Mouse (Mus musculus) ovary, postnatal 36 days (tissue): ENCODE measurements around the gene Sp9.

Experiments used
- DNase-seq: peaks from one replicate; pipeline ENCODE4 v3.0.0; 2022; ENCODE audit warnings: low spot score, mixed read lengths

The Sp9 gene

GRCm38 (mm10) chr2:73274119-73274920 is 2.6 kb downstream of the Sp9 start:
- peak; percentile 55 for DNase-seq

GRCm38 (mm10) chr2:73275261-73276040 is 3.7 kb downstream of the Sp9 start:
- no peak for DNase-seq

GRCm38 (mm10) chr2:73276141-73276571 is 4.4 kb downstream of the Sp9 start:
- DNase-seq, result no peak

GRCm38 (mm10) chr2:73277021-73277708 is 5.4 kb downstream of the Sp9 start:
- DNase-seq, result no peak

DNA sequence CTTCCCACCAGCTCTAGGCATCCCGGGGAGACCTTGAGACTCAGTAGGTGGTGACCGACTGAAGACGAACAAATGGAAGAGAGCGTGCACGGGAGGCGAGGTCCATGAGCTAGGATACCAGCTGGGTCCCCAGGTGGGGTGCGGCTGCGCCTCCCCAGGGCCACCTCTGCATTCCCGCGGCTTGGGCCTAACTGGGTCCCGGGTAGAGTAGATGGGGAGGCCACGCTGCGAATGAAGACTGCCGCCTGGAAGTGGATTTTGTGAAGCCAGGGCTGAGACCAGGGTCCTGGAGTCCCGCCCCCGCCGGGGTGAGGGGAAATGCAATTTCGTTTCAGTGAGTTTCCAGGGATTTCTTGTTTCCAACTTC is 6.0 kb downstream of the Sp9 start:
- no peak for DNase-seq

DNA sequence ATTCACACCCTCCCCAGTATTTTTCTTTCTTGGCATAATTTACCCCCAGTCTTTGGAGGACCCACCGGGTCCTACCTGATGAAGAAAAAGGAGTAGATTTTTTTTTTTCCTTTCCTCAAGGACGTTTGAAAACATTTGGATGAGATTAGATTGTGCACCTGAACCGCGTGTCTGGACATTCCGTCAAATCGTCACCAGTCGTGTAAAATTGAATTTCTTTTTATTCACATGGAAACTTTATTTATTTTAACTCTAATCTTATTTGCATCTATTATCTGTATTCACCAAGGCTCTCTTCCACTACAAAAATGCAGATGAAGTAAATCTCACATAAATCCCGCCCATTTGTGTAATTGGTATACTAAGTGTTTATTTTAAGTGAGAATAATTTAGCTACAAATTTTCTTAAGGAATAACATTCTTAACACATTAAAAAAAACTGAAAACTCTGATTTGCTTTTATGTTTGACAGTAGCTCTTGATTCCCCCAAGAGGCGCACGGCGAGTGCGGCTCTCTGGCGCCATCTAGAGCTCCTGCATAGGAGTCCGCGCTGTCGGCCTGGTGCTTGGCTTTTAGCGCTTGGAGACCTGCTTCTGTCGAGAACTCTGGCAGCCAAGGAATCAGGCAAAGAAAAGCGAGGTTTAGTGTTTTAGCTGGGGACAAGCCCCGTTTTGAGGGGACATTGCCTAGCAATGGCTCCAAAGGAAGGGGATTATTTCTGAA is 6.6 kb downstream of the Sp9 start:
- DNase-seq, result peak; percentile 86

DNA sequence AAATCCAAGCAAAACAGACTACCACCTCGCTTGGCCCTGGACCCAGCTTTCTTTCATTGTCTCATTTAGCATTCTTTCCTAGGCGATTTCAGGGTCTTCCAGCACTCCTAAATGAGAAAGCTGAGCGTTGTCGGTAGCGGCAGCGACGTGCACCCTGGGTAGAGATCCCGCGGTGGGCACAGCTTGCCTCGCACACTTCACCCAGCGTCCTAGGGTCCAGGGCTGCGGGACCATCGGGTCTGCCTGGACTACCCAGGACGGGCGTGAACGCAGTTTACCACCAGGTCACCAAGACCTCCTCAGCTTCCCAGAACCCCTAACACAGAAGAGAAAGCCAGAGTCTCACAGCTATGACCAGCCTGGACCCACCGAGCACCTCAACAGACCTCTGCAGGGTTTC is 7.1 kb downstream of the Sp9 start:
- DNase-seq, result no peak

DNA sequence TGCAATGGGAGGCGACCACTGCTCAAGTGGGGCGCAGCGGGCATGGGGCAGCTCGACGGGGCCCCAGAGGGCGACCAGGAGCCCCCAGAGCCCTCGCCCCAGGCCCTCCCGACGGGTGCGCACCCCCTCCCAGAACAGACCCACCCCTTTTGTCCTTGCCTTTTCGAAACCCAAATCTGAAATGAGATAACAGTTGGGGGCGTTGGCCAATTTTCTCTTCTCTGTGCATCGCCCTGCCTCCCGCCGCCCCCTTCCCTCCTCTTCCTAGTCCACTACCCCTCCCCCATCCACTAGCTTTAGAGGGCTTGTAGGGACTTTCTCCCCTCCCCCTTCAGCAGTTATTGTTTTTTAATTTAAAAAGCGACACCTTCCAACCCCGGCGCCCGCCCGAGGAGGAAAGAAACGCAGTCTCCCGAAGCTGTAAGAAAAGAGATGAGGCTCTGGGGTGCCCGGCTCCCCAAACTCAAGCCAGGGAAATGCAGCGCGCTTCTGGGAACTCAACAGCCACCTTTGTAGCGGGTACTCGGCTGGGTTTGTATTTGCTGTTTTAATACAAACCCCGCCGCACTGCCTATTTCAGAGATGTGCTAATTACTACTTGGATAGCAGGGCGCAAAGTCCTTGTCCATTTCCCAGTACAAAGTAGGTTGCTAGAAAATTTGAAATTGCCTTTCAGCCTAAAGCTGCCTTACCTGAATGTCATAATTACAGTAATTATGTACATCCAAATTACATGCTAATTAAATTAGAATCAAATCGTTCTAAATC is 7.7 kb downstream of the Sp9 start:
- DNase-seq, result no peak

DNA sequence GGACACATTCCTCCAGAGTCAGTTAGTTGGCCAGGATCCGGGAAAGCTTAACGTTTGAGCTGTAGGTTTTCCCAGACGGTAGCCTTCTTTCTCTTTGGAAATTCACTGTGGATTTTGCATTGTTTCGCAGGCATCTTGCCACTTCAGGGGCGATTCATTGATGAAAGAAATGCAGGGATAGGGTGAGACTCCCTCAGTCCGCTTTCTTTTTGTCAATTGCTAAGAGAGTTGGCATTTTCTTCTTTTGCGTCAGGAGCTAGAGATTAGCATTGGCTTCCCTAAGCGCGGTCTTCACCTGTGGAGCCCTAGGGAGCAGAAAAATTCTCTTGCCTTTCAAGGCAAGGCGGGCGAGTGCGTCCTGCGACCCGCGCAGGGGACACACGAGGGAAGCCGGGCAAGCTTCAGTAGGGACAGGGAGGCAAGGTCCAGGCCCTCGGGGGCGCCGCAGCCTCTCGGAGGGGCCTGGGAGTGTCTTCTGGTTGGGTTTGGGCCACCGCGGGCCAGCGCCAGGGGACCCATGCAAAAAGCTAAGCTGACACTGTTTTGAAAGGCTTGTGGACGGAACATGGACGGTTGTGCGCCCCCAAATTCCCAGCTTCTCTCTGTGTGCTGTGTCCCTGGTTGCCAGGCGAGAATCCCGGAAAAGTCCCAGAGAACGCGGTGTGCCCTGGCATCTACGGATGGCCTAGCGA is 8.8 kb downstream of the Sp9 start:
- DNase-seq, result no peak

- DNase-seq, result no peak
Measured at GRCm38 (mm10) chr2:73281048-73281661, 9.4 kb downstream of the Sp9 start.

- no peak for DNase-seq
Measured at GRCm38 (mm10) chr2:73281707-73282106, 10.0 kb downstream of the Sp9 start.

DNA sequence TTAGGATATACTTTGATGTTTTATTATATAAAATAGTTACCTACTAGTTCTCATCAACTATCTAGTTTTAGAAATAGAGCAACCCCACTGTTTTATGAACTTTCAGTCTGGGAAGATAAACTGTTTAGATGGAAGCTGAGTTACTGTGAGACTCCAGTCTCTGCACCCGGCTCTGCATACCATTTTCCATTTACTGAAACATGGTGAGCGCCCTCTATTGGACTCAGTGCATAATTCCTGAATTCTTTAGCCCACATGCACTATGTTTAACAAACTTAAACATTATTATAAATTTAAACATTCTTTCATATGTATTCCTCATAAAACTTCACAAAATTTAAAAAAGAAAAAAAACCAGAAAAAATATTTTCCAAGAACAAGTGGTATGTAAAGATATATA is 13.9 kb downstream of the Sp9 start:
- DNase-seq, result no peak

DNA sequence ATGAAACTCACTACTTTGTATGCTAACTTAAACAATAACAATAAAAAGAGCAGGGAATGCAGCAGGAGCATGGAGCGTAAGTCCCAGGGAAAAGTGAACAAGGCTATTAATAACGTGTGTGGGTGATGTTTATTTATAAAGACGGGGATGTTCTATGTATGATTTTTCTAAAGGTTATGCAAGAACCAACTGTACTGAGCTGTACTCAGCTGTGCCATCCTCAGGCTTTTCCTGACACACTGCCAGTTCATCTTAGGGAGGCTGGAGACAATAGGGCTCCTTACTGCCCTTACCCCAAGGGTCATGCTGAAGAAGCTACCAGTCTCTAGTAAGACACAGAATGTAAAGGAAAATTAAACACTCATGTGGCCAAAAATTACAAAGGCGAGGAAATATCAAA is 19.4 kb downstream of the Sp9 start:
- no peak for DNase-seq

DNA sequence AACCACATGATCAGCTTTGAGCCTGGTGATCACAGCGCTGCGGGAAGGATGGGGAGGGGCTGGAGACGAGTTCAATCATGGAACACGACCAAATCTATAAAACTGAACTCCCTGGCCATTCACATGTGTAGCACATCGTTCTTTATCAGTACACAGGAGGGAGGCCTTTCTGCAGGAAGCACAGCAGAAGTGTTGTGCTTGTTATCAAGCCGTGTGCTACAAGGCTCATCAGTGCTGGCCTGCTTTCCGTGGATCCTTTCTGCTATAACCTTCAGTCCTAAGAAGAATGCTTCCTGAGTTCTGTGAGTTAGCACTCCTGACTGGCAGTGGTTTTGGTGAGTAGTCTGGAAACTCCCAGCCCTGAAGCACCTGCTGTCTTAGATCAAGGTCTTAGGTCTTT is 23.3 kb downstream of the Sp9 start:
- DNase-seq, result no peak

GRCm38 (mm10) chr2:73298154-73298553 is 26.4 kb downstream of the Sp9 start:
- DNase-seq, result no peak

DNA sequence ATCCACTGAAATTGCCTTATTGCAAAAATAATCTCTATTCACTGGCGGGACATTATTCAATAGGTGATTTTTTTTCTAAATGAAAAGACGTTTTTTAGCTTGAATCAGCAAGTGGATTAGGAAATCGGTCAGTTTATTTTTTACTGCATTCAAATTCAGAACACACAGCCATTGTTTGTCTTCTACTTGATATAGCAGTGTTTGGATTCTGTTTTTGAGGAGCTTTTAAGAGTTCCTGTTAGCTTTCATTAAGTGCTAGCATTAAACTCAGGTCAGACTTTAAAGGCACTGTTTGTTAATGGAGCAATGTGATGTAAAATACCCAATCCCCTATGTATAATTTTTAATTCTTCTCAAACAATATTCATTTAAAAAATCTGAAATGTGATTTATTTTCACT is 27.1 kb downstream of the Sp9 start:
- DNase-seq, result no peak

GRCm38 (mm10) chr2:73301979-73302378 is 30.3 kb downstream of the Sp9 start:
- DNase-seq, result no peak

GRCm38 (mm10) chr2:73302722-73303121 is 31.0 kb downstream of the Sp9 start:
- no peak for DNase-seq

DNA sequence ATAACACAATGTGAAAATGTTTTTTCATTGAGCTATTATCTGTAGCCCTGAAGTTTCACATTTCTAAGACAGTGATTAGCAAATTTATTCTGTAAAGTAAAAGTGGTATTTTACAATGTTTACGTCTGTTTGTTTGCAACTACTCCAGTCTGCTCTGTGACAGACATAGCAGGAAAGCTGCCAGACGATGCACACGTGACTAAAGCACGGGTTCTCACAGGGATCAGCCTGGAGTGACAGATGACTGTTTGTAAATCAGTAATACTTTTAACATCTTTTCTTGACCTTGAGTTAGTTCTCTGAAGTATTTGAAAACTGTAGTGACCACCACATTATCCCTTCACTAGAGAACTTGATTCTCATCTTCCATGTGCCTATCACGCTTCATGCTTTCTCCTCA is 32.8 kb downstream of the Sp9 start:
- DNase-seq, result no peak

- no peak for DNase-seq
Measured at GRCm38 (mm10) chr2:73306006-73306405, 34.3 kb downstream of the Sp9 start.
